Mouse (Mus musculus) small intestine, adult 2 months (tissue): Measurements from ENCODE around the gene Phrf1.

Experiments
- CTCF ChIP-seq: fragments of 200-500 bp; IDR thresholded peaks from 2 replicates; pipeline ENCODE4 v1.5.1; 2012; ENCODE audit warnings: low read depth, mild to moderate bottlenecking, control low read depth, inconsistent platforms, low read length, moderate library complexity, mixed read lengths; ENCODE audit not compliant: insufficient replicate concordance, insufficient read length; ENCODE audit errors: extremely low read depth
- POLR2A ChIP-seq: fragments of 200-500 bp; IDR thresholded peaks from 2 replicates; pipeline ENCODE4 v1.6.1; 2012; ENCODE audit warnings: low read depth, mild to moderate bottlenecking, control low read depth, inconsistent platforms, low read length, moderate library complexity

- TF ChIP-seq POLR2A = no peak
- no peak for TF ChIP-seq CTCF
Measured at GRCm38 (mm10) chr7:141275356-141275755, 46.8 kb downstream of the Phrf1 start.
